Mouse (Mus musculus): Measurements from ENCODE around the gene Alyref2. TPM values are rescaled to one million over a fixed set of nuclear protein-coding genes. Genes with fewer than 3 reads are reported as not detected.
"Not testable (repeated sequence)": the region's sequence is repeated elsewhere in the genome, so short reads cannot be mapped to it uniquely, and the experiment has no call there.

Gene Alyref2
- polyA plus RNA-seq, 1 experiment from 2014 or later, result 14.6 TPM

DNA sequence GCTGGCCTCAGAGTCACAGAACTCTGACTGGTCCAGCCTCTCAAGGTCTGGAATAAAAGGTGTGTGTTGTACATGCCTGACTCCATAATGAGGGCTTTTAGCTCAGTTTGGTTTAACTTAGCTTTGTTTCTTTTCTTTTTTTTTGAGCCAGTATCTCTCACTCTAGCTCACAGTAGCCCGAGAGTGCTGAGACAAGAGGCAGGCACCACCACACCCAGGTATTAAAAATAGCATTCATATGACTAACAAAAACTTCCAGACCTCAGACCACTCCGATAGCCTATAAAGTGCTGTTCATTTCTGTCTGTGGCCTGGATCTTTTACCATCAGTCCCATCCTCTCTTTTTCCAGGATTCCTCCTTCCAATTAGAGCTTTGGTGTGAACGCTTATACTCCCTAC is 33.6 kb upstream of the Alyref2 start:
- ATAC-seq (ENCODE audit: insufficient number of reproducible peaks, insufficient read depth, low FRiP score, low read depth), result no peak
- Histone ChIP-seq H3K9ac (replicated peaks; ENCODE audit: low read depth, low read length) (no peak overlapping the region), H3K9me3 (ENCODE audit: control insufficient read depth, low read depth, low read length) (no peaks in the 10 kb centered on the region), H3K4me1 (ENCODE audit: control insufficient read depth, insufficient read depth, low read length) (no peaks in the 10 kb centered on the region), H3K27me3 (ENCODE audit: control insufficient read depth, insufficient read depth, low read length) (no peaks in the 10 kb centered on the region), H3K27ac (ENCODE audit: low read length) (no peak overlapping the region), H3K4me2 (replicated peaks; ENCODE audit: low read depth, low read length) (no peak overlapping the region), H3K36me3 (ENCODE audit: control insufficient read depth, insufficient read depth, low read length) (no peaks in the 10 kb centered on the region), H3K4me3 (ENCODE audit: low read depth, low read length) (no peak overlapping the region)
- WGBS, result 82% methylated on average over 3 of the region's 3 CpGs

DNA sequence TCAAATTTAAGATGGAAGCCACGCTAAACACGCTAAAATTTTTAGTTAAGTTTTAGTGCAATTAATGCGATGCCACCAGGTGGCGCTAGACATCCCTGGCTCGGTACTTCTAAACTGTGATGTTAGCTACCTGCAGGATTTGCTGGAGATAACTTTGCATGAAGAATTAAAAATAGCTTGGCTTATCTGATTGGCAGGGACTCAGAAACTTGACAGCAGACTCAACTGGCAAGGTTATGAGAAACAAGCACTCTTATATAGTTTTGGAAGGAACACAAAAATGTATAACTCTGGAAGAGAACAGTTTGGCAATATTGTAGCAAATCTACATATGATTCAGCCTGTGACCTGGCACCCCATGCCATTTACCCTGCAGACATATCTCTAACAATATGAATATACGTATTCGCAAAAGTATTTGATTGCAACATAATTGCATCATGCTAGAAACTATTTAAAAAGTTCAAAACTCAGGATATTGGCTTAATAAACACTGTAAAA is 32.9 kb upstream of the Alyref2 start:
- H3K4me1 ChIP-seq (ENCODE audit: control insufficient read depth, insufficient read depth, low read length), result no peaks in the 10 kb centered on the region
- H3K4me3 ChIP-seq (ENCODE audit: low read depth, low read length), result no peak overlapping the region
- no peaks in the 10 kb centered on the region for H3K9me3 ChIP-seq (ENCODE audit: control insufficient read depth, low read depth, low read length)
- H3K9ac ChIP-seq (replicated peaks; ENCODE audit: low read depth, low read length), result no peak overlapping the region
- WGBS, result 31% methylated on average over 7 of the region's 7 CpGs
- H3K36me3 ChIP-seq (ENCODE audit: control insufficient read depth, insufficient read depth, low read length), result no peaks in the 10 kb centered on the region
- no peak overlapping the region for H3K4me2 ChIP-seq (replicated peaks; ENCODE audit: low read depth, low read length)
- no peaks in the 10 kb centered on the region for H3K27me3 ChIP-seq (ENCODE audit: control insufficient read depth, insufficient read depth, low read length)
- no peak for ATAC-seq (ENCODE audit: insufficient number of reproducible peaks, insufficient read depth, low FRiP score, low read depth)
- H3K27ac ChIP-seq (ENCODE audit: low read length), result no peak overlapping the region

DNA sequence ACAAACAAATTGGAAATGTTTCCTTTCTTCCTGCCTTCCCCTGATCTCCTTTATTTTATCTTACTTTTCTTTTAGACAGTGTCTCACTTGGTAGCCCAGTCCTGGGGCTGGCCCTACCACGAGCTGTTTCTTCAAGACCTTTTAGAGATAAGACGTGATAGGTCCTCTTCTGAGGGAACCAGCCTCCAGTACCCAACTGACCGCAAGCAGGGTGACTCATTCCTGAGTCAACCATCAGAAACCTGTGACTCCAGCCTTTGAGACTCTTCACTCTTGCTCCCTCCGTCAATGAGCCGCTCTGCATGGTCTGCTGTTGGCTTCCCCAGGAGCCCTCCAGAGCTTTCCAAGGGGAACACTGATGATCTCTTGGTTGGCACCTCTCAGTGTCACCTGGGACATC is 32.4 kb upstream of the Alyref2 start:
- Histone ChIP-seq H3K9ac (replicated peaks; ENCODE audit: low read depth, low read length) (no peak overlapping the region), H3K9me3 (ENCODE audit: control insufficient read depth, low read depth, low read length) (no peaks in the 10 kb centered on the region), H3K4me3 (ENCODE audit: low read depth, low read length) (no peak overlapping the region), H3K4me2 (replicated peaks; ENCODE audit: low read depth, low read length) (no peak overlapping the region), H3K36me3 (ENCODE audit: control insufficient read depth, insufficient read depth, low read length) (no peaks in the 10 kb centered on the region), H3K4me1 (ENCODE audit: control insufficient read depth, insufficient read depth, low read length) (no peaks in the 10 kb centered on the region), H3K27me3 (ENCODE audit: control insufficient read depth, insufficient read depth, low read length) (no peaks in the 10 kb centered on the region), H3K27ac (ENCODE audit: low read length) (no peak overlapping the region)
- no peak for ATAC-seq (ENCODE audit: insufficient number of reproducible peaks, insufficient read depth, low FRiP score, low read depth)
- 81% methylated on average over 5 of the region's 5 CpGs for WGBS

DNA sequence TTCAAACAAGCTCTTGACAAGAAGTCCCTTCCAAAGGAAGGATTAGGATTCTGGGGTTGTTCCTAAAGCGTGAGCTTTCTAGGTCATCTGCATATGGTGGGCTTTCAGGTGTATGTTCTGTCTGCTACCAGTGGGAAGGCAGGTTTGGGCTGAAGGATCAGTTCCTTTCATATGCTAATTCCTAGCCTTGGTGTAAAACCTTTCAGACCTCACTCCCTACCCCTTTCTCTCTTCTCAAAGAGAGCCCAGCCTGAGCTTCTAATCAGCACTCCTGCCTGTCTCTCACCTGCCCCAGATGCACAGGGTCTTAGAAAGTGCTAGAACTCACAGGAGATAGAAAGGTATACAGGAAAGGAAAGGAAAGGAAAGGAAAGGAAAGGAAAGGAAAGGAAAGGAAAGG is 31.8 kb upstream of the Alyref2 start:
- H3K4me3 ChIP-seq (ENCODE audit: low read depth, low read length), result no peak overlapping the region
- no peaks in the 10 kb centered on the region for H3K27me3 ChIP-seq (ENCODE audit: control insufficient read depth, insufficient read depth, low read length)
- no peak overlapping the region for H3K27ac ChIP-seq (ENCODE audit: low read length)
- H3K36me3 ChIP-seq (ENCODE audit: control insufficient read depth, insufficient read depth, low read length), result no peaks in the 10 kb centered on the region
- H3K9me3 ChIP-seq (ENCODE audit: control insufficient read depth, low read depth, low read length), result no peaks in the 10 kb centered on the region
- H3K9ac ChIP-seq (replicated peaks; ENCODE audit: low read depth, low read length), result no peak overlapping the region
- WGBS, result 77% methylated on average over 1 of the region's 1 CpGs
- no peak for ATAC-seq (ENCODE audit: insufficient number of reproducible peaks, insufficient read depth, low FRiP score, low read depth)
- H3K4me2 ChIP-seq (replicated peaks; ENCODE audit: low read depth, low read length), result no peak overlapping the region
- H3K4me1 ChIP-seq (ENCODE audit: control insufficient read depth, insufficient read depth, low read length), result no peaks in the 10 kb centered on the region

DNA sequence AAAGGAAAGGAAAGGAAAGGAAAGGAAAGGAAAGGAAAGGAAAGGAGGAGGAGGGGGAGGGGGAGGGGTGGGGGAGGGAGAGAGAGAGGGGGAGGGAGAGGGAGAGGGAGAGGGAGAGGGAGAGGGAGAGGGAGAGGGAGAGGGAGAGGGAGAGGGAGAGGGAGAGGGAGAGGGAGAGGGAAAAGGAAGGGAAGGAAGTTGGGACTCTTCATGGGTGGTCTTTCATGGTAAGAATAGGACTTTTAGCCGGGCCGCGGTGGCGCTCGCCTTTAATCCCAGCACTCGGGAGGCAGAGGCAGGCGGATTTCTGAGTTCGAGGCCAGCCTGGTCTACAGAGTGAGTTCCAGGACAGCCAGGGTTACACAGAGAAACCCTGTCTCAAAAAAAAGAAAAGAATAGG is 31.3 kb upstream of the Alyref2 start:
- H3K4me3 ChIP-seq (ENCODE audit: low read depth, low read length); ATAC-seq (ENCODE audit: insufficient number of reproducible peaks, insufficient read depth, low FRiP score, low read depth); H3K4me1 ChIP-seq (ENCODE audit: control insufficient read depth, insufficient read depth, low read length); H3K27me3 ChIP-seq (ENCODE audit: control insufficient read depth, insufficient read depth, low read length); H3K9me3 ChIP-seq (ENCODE audit: control insufficient read depth, low read depth, low read length); H3K27ac ChIP-seq (ENCODE audit: low read length); H3K9ac ChIP-seq (replicated peaks; ENCODE audit: low read depth, low read length); H3K4me2 ChIP-seq (replicated peaks; ENCODE audit: low read depth, low read length); H3K36me3 ChIP-seq (ENCODE audit: control insufficient read depth, insufficient read depth, low read length): not testable (repeated sequence)
- WGBS, result 95% methylated on average over 8 of the region's 8 CpGs

DNA sequence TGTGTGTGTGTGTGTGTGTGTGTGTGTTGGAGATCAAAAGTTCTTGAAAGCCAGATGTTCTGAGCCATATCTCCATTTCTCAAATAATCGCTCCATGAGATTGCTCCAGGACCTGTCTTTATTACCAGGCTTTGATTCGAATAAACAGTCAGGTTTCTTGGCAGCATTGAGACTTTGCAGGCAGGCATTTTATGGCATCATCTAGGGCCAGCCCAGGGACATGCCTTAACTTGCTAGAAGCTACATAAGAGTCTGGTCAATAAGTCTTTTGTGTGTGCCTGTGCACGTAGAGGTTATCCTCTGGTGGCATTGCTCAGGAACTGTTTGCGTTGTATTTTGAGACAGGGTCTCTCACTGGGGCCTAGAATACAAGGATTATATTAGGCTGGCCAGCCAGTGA is 29.8 kb upstream of the Alyref2 start:
- no peak overlapping the region for H3K4me3 ChIP-seq (ENCODE audit: low read depth, low read length)
- 58% methylated on average over 4 of the region's 4 CpGs for WGBS
- ATAC-seq (ENCODE audit: insufficient number of reproducible peaks, insufficient read depth, low FRiP score, low read depth), result no peak
- no peak overlapping the region for H3K27ac ChIP-seq (ENCODE audit: low read length)
- H3K9ac ChIP-seq (replicated peaks; ENCODE audit: low read depth, low read length), result no peak overlapping the region
- no peaks in the 10 kb centered on the region for H3K9me3 ChIP-seq (ENCODE audit: control insufficient read depth, low read depth, low read length)
- H3K27me3 ChIP-seq (ENCODE audit: control insufficient read depth, insufficient read depth, low read length), result no peaks in the 10 kb centered on the region
- no peak overlapping the region for H3K4me2 ChIP-seq (replicated peaks; ENCODE audit: low read depth, low read length)
- no peaks in the 10 kb centered on the region for H3K36me3 ChIP-seq (ENCODE audit: control insufficient read depth, insufficient read depth, low read length)
- H3K4me1 ChIP-seq (ENCODE audit: control insufficient read depth, insufficient read depth, low read length), result 0 out of 2 replicates have a peak, but pooled peaks cover 5% of the 10 kb centered on the region

DNA sequence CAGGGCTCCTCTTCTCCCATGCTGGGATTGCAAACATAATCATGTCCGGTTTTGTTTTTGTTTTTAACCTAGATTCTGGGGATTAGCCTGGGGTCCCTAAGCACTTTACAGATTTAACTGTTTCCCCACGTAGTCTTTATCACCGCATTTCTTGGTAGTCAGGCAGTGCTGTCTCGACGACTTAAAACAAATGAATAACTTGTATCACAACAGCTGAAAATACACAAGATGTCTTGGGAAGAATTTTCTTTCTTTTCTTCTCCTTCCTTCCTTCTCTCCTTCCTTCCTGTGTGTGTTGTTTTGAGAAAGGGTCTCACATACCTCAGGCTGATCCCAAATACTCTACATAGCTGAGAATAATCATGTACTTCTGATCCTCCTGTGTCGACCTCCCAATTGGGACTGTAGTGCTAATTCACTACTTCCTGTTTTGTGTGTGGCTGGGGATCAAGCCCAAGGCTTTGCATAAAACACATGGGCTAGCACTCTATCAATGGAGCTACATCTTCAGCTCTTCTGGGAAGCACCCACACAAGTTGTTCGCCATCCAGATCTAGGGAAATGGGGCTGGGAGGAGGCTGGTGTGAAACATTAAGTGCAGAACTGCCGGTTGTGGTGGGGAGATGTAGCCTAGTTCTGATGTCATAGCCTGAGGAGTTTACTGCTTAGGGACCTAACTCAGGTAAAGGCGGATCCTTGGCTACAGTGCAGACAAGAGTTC is 29.2 kb upstream of the Alyref2 start:
- Histone ChIP-seq H3K4me2 (replicated peaks; ENCODE audit: low read depth, low read length) (no peak overlapping the region), H3K4me1 (ENCODE audit: control insufficient read depth, insufficient read depth, low read length) (0 out of 2 replicates have a peak, but pooled peaks cover 5% of the 10 kb centered on the region), H3K27ac (ENCODE audit: low read length) (no peak overlapping the region), H3K9me3 (ENCODE audit: control insufficient read depth, low read depth, low read length) (no peaks in the 10 kb centered on the region), H3K27me3 (ENCODE audit: control insufficient read depth, insufficient read depth, low read length) (no peaks in the 10 kb centered on the region), H3K4me3 (ENCODE audit: low read depth, low read length) (no peak overlapping the region), H3K36me3 (ENCODE audit: control insufficient read depth, insufficient read depth, low read length) (no peaks in the 10 kb centered on the region), H3K9ac (replicated peaks; ENCODE audit: low read depth, low read length) (no peak overlapping the region)
- WGBS, result 65% methylated on average over 9 of the region's 9 CpGs
- no peak for ATAC-seq (ENCODE audit: insufficient number of reproducible peaks, insufficient read depth, low FRiP score, low read depth)

DNA sequence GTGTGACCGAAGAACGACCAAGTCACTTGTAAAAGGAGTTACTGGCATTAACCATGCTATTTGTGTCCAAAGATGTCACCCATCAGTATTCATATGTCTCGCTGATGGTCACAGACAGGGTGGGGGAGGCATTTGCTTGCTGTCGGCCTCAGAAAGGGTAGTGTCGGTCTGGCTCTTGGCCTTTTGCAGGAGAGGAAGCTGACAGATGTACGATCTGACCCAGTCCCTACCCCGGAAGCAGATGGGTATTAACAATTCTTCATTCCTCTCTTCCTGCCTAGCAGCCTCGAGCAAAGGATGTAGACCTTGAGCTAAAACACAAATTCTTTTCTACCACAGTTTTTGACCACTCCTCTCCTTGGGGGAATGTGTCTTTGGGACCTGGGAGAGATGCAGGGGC is 26.2 kb upstream of the Alyref2 start:
- Histone ChIP-seq H3K4me1 (ENCODE audit: control insufficient read depth, insufficient read depth, low read length) (0 out of 2 replicates have a peak, but pooled peaks cover 5% of the 10 kb centered on the region), H3K4me2 (replicated peaks; ENCODE audit: low read depth, low read length) (no peak overlapping the region), H3K27ac (ENCODE audit: low read length) (peak overlapping the region; percentile 75), H3K9me3 (ENCODE audit: control insufficient read depth, low read depth, low read length) (no peaks in the 10 kb centered on the region), H3K9ac (replicated peaks; ENCODE audit: low read depth, low read length) (no peak overlapping the region), H3K4me3 (ENCODE audit: low read depth, low read length) (no peak overlapping the region), H3K27me3 (ENCODE audit: control insufficient read depth, insufficient read depth, low read length) (no peaks in the 10 kb centered on the region), H3K36me3 (ENCODE audit: control insufficient read depth, insufficient read depth, low read length) (no peaks in the 10 kb centered on the region)
- ATAC-seq (ENCODE audit: insufficient number of reproducible peaks, insufficient read depth, low FRiP score, low read depth), result no peak
- 61% methylated on average over 8 of the region's 8 CpGs for WGBS

Data from stomach, embryonic 14.5 days (tissue).